Mouse (Mus musculus) kidney, adult 2 months (tissue): ENCODE measurements around the gene Ric8b. TPM values are rescaled to one million over a fixed set of nuclear protein-coding genes. Genes with fewer than 3 reads are reported as not detected.
A peak's percentile ranks its signal among the peaks of the same experiment; 100 is the strongest.

Experiments
- DNase-seq: peaks from one replicate; pipeline ENCODE4 v3.0.0; 2021
- H3K27ac ChIP-seq: fragments of 200-500 bp; 2 replicates; pipeline ENCODE4 v1.5.1; 2012; ENCODE audit warnings: low read depth, low read length, control low read depth, inconsistent platforms; ENCODE audit not compliant: insufficient read depth
- H3K27me3 ChIP-seq: fragments of 200-500 bp; replicated peaks from 2 replicates; pipeline ENCODE4 v1.6.1; 2012; ENCODE audit warnings: mild to moderate bottlenecking, moderate library complexity, low read length, inconsistent platforms; ENCODE audit not compliant: control insufficient read depth, insufficient read depth
- H3K36me3 ChIP-seq: fragments of 200-500 bp; 2 replicates; pipeline ENCODE4 v1.6.1; 2012; ENCODE audit warnings: mild to moderate bottlenecking, moderate library complexity, low read length, inconsistent platforms; ENCODE audit not compliant: control insufficient read depth, insufficient read depth
- H3K4me1 ChIP-seq: fragments of 200-500 bp; 2 replicates; pipeline ENCODE4 v1.6.1; 2011; ENCODE audit warnings: low read length; ENCODE audit not compliant: control insufficient read depth, insufficient read depth
- H3K4me3 ChIP-seq: fragments of 200-500 bp; 2 replicates; pipeline ENCODE4 v1.5.1; 2011; ENCODE audit warnings: mild to moderate bottlenecking, low read depth, low read length, control low read depth; ENCODE audit not compliant: insufficient read depth
- CTCF ChIP-seq: fragments of 200-500 bp; conservative IDR thresholded peaks from 2 replicates; pipeline ENCODE4 v1.5.1; 2011; ENCODE audit warnings: low read depth, mild to moderate bottlenecking, control low read depth, low read length, moderate library complexity, mixed read lengths; ENCODE audit not compliant: insufficient read depth, insufficient read length
- POLR2A ChIP-seq: fragments of 200-500 bp; IDR thresholded peaks from one replicate; pipeline ENCODE4 v1.6.1; 2011; ENCODE audit warnings: low read depth, low read length, control low read depth
- WGBS: fragments of 180-500 bp; shearing (Covaris S2); methylation state at CpG from one replicate; pipeline ENCODE4 v1.1.7; 2018; 5-methylcytosine and 5-hydroxymethylcytosine counted together
- polyA plus RNA-seq: library from polyadenylated mRNA; depleted of rRNA; stranded (reverse); fragments of >200 nt; gene quantifications from 2 replicates; pipeline ENCODE4 v1.2.3, GENCODE M21; 2012; rRNA removed

The Ric8b gene
- polyA plus RNA-seq, 1 experiment: 13.6 TPM

DNA sequence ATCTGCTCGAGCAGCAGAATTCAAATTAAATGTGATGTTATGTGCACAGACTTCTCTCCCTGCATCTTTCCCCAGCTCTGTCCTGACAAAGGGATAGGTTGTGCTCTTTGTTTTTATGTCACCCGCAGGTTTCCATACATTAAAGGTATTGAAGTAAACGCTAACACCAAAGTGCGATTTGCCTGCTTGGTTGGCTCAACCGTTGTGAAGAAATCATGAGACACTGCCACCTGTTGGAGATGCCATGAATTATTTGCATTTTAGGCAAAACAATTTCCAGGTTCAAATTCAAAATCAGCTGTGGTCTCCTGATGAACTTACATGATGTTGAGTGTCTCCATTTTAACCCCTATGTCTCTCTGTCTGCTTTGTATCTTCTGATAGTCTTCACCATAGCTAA lies 129.2 kb downstream of the Ric8b start:
- Histone ChIP-seq H3K36me3 (no peaks in the 10 kb centered on the region), H3K4me1 (no peaks in the 10 kb centered on the region), H3K27ac (no peak overlapping the region), H3K4me3 (no peak overlapping the region), H3K27me3 (no peaks in the 10 kb centered on the region)
- peak; percentile 29 for DNase-seq
- WGBS: 27% methylated on average over 5 of the region's 5 CpGs
- TF ChIP-seq POLR2A (no peak), CTCF (peak; percentile 66)

- 96% methylated on average over 8 of the region's 8 CpGs for WGBS
- Histone ChIP-seq H3K4me3 (no peak overlapping the region), H3K4me1 (no peaks in the 10 kb centered on the region), H3K36me3 (no peaks in the 10 kb centered on the region), H3K27ac (no peak overlapping the region), H3K27me3 (no peaks in the 10 kb centered on the region)
- no peak for DNase-seq
- no peak for TF ChIP-seq CTCF
- TF ChIP-seq POLR2A: no peak
Observed at GRCm38 (mm10) chr10:85048008-85048407, 130.6 kb downstream of the Ric8b start.

DNA sequence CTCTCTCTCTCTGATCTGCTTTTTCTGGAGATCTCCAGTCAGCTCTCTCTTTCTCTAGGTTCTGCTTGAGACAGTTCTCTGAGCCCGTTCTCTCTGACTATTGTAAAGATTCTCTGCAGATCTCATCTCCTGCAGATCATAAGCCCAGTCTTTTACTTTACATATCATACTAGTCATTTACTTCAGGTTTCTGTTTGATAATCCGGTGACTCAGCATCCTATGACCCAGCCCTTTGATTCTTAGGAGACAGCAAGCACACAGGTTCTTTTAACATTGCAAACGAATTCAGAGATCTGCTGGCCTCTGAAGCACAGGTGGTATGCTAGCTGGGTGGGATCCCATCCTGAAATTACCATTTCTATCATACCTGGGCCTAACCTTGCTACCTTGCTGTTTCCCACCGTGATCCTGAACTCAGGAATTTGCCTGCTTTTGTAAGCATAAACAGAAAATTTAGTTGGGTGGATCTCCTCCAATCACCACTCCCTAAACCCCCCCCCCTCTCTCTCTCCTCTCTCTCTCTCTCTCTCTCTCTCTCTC lies 133.3 kb downstream of the Ric8b start:
- TF ChIP-seq POLR2A (no peak), CTCF (no peak)
- Histone ChIP-seq H3K4me3 (no peak overlapping the region), H3K27me3 (no peaks in the 10 kb centered on the region), H3K36me3 (no peaks in the 10 kb centered on the region), H3K27ac (no peak overlapping the region), H3K4me1 (no peaks in the 10 kb centered on the region)
- WGBS: 54% methylated on average over 4 of the region's 4 CpGs
- DNase-seq: no peak

DNA sequence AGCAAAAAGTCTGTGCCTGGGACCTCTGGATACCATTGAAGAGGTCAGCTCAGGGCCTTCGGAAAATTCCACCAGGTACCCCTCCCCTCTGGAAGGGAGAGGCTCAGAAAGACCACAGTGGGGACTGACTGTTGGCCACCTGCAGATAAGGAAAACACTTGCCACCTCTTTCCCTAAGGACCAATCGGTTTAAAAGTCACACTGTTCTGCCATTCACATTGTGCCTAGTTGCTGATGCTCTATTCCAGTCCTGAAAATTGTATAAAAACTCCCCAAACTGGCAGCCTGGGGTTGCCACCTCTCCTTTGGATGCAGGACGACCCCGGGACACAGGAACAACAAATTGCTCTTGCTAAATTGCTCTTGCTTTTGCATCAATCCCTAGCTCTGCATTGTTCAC lies 135.0 kb downstream of the Ric8b start:
- H3K4me3 ChIP-seq: no peak overlapping the region

GRCm38 (mm10) chr10:85054876-85055275 lies 137.5 kb downstream of the Ric8b start:
- 85% methylated on average over 2 of the region's 2 CpGs for WGBS
- H3K4me1 ChIP-seq: no peaks in the 10 kb centered on the region
- no peaks in the 10 kb centered on the region for H3K27me3 ChIP-seq
- no peaks in the 10 kb centered on the region for H3K36me3 ChIP-seq
- H3K4me3 ChIP-seq: no peak overlapping the region
- TF ChIP-seq POLR2A: no peak
- TF ChIP-seq CTCF: no peak
- no peak overlapping the region for H3K27ac ChIP-seq
- no peak for DNase-seq

More for the DNA sequence above, 135.0 kb downstream of the Ric8b start:
- 19% methylated on average over 4 of the region's 4 CpGs for whole genome bisulfite sequencing
- DNase-seq: no peak
- no peak overlapping the region for H3K27ac ChIP-seq
- H3K4me1 ChIP-seq: no peaks in the 10 kb centered on the region
- TF ChIP-seq CTCF: no peak
- TF ChIP-seq POLR2A: no peak
- no peaks in the 10 kb centered on the region for H3K36me3 ChIP-seq
- H3K27me3 ChIP-seq: no peaks in the 10 kb centered on the region

Other genes with a start within 250 kb of the Ric8b start
- 0.23 and 0.41 TPM in 2 replicates for gene Rfx4, start 161.6 kb upstream of the Ric8b start, polyA plus RNA-seq
- 0.28 and 0.33 TPM in 2 replicates for gene Fhl4, start 184.9 kb downstream of the Ric8b start, polyA plus RNA-seq
- gene Tmem263, start 185.0 kb downstream of the Ric8b start, polyA plus RNA-seq: 2.3 and 2.5 TPM in 2 replicates
- gene Mterf2, start 210.4 kb downstream of the Ric8b start, polyA plus RNA-seq: 4.9 and 10.1 TPM in 2 replicates